Mouse (Mus musculus): ENCODE measurements around the gene Epn3. TPM values are rescaled to one million over a fixed set of nuclear protein-coding genes. Genes with fewer than 3 reads are reported as not detected.

Gene Epn3
- total RNA-seq, 2 experiments from 2014 or later: 10.3 to 13.2 TPM

DNA sequence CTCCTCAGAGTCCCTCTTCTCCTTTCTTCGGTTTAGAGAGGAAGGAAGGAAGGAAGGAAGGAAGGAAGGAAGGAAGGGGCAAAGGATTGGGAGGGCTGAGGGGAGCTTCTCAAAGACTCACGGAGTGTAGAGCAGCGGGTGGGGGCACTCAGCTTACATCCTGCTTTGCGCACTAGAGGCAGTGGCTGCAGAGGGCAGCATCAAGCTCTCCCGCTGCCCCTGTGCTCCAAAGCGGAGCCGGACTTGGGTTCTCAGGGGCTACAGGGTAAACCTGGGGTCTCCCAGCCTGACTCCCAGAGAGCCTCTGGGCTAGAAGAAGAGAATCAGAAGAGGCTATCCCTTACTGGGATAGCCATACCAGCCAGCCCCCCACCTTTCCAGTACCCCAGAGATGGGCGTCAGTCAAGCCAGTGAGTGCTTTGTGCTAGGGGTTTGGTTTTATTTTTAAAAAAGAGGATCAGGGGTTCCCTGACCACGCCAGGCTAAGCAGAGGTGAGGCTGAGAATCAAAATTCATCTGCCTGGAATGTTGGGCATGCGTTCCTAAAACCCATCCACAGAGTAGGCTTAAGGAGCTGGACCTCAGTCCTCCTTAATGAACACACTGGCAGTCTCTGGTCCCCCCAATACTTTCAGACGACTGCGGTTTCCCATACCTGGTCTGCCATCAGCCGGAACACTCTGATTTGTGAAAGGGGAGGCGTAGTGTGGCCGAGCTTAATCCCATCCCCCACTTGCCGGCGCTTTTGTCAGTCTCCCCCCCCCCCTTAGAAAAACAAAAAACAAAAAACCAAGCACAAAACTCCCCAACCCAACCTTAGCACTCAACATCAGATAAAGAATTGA lies 27.8 kb downstream of the Epn3 start:
- no peak for DNase-seq (ENCODE audit: low spot score in 2 of 2)

DNA sequence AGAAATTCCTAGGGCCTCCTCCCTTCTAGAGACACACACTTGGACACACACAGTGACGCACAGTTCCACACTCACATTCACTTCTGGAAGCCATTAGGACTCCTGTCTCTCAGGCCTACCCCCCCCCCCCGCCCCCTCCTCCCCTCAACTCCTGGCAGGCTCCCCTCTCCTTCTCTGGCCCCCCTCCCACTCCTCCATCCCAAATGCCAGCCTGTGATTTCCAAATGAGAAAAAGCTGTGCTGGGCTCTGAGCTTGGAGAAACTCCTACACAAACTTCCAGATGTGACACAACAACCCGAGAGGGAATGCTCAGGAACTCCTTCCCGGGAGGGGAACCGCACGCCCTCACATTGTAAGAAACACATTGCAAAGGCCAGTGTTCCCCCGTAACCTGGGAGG lies 29.4 kb downstream of the Epn3 start:
- DNase-seq (ENCODE audit: low spot score in 2 of 2): no peak

DNA sequence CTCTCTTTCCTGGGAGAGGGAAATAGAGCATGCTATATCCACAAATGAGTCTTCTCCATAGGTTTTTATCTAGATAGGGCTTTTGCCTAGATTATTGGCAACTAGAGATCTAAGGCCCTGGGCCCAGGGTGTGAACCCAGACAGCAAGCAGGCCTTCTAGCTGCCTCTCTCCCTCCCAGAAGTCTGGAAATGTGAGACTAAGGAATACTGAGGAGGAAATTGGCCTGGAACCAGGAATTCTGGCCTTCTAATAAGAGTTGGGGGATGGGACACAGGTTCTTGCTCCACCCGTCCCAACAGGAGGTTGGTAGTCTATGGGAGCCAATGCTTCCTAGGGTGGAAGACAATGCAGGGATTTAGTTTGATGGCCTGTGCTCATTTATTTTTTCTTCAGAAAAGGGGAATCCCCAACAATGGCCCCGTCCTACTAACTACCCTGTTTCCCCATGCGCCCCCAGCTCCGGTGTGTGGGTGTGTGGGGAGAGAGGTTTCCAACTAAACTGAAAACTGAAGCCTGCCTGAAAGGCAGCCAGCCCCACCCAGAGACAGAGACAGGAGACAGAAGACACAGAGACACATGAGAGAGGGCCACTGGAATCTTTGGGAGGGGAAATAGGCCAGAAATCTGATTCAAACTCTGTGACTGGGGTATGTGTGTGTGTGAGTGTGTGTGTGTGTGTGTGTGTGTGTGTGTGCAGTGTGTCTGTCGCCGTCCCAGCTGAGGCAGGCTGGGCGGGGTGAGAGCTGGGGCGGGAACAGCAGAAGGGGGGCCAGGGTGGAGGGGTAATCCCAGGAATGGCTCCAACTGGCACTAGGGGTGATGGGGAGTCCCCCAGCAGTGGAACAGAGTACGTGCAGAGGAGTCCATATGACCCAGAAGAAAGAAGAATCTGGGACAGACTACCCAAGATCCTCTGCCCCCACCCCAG lies 30.4 kb downstream of the Epn3 start:
- no peak for DNase-seq (ENCODE audit: low spot score in 2 of 2)

DNA sequence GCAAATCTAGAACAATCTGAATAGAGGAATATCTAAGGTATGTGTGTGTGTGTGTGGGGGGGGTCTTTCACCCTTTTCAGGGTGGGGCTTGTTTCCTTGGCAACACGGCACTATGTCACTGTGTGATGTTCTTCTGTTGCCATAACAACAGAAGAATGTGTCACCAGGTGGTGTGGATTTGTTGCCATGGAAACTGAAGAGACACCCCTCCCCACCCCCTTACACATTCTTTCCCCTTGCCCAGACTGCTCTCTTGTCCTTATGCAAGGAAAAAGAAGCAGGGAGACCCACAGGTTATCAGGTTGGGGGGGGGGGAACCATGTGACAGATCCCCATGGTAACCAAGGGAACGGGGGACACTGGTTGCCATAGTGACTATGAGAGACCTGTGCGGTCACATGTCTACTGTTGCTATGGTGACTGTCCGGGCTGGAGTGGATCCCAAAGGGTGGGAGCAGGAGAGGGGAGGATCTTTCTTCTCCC lies 31.2 kb downstream of the Epn3 start:
- no peak for DNase-seq (ENCODE audit: low spot score in 2 of 2)

GRCm38 (mm10) chr11:94466333-94466855 lies 33.4 kb downstream of the Epn3 start:
- no peak for DNase-seq (ENCODE audit: low spot score in 2 of 2)

DNA sequence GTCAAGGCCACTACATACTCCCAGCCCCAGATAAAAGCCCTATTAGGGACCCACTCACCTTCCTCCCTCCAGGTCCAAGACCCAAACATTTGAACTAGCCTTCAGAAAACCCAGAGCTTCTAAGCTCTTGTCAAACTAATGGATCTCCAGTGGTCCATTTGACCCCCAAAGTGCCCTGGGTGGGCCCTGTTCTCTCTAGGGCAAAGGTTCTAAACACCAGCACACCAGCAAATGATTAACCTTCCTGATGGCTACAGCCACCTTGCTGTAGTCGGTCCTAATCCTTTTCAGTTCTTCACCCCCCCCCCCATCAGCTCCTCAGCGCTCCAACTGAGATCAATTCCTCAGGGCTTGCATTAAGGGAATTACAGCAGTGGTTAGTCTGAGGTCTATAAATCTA lies 35.6 kb downstream of the Epn3 start:
- no peak for DNase-seq (ENCODE audit: low spot score in 2 of 2)

DNA sequence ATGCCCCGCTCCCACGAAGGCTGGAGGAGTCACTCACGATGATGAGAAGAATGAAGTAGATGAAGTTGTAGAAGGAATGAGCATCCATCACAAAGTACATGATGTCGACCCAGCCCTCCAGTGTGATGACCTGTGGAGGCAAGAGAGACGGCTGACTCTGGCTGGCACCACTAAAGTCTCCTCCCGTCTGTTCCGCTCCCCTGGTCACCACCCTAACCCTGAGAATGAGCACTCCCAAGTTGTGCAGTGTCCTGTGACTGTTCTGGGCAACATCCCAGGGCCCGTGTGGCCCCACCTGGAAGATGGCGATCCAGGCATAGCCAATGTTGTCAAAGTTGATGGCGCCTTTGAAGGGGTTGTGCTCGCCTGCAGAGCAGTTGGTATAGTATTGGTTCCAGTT lies 37.9 kb downstream of the Epn3 start:
- DNase-seq (ENCODE audit: low spot score in 2 of 2): no peak

GRCm38 (mm10) chr11:94457001-94457400 lies 42.8 kb downstream of the Epn3 start:
- no peak for DNase-seq (ENCODE audit: low spot score in 2 of 2)

GRCm38 (mm10) chr11:94456347-94456746 lies 43.4 kb downstream of the Epn3 start:
- no peak for DNase-seq (ENCODE audit: low spot score in 2 of 2)

DNA sequence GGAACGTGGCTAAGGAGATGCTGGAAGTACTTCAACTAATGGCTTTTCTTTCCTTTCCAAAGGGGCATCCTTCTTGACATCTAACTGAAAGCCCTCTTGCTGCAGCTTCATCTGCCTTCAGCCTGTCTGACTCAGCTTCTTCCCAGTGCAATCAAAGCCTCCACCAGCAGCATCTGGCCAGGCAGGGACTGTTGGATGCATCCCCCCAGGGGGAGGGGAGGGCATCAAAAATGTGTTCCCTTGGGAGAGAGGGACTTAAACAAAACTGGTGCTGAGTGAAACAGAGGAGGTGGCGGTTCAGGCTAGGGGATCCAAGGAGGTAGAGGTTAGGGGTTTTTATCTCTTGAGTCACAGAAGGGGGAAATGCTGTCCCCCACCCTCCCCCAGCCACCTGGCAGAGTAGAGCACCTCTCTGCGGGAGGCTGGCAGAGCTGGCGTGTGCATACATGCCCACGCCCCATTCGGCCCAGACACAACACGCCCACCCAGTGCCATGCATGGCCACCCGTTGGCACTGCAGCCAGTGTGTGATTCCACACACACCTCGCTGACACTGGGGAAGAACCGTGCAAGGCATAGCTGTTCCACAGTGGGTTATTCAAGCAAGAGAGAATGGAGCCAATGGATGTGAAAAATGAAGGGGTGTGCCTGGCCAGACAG lies 44.5 kb downstream of the Epn3 start:
- DNase-seq (ENCODE audit: low spot score in 2 of 2): no peak

- no peak for DNase-seq (ENCODE audit: low spot score in 2 of 2)
These were observed 45.0 kb downstream of the Epn3 start for GRCm38 (mm10) chr11:94454756-94455155.

DNA sequence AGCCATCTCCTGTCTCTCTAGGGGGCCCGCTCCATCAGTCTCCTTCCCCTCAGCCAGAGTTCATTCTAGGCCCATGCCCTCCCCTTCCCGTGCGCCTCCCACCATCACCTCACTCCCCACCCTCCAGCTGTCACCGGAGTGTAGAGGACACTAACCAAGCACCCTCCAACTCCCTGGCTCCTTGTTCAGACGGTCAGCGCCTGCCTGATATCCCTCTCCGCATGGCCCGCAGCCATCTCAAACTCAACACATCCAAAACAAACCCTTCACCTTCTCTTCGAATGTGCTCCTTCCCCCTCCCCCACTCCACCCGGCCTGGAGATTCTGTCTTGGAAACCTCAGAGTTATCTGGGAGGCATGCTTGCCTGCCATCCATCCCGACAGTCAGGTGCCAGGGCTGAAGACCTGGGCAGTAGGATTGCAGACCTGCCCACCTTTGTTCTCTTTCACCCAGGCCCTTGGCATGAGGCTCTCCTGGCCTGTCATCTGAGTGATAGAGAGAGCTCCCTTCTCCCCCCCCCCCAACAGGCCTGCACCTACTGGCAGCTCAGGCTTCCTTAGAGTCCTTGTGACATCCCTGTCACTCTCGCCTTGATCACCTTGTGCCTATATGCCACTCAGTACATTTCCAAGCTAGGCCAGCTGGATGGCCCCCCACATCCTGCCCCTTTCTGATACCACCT lies 48.5 kb downstream of the Epn3 start:
- DNase-seq (ENCODE audit: low spot score in 2 of 2): no peak

DNA sequence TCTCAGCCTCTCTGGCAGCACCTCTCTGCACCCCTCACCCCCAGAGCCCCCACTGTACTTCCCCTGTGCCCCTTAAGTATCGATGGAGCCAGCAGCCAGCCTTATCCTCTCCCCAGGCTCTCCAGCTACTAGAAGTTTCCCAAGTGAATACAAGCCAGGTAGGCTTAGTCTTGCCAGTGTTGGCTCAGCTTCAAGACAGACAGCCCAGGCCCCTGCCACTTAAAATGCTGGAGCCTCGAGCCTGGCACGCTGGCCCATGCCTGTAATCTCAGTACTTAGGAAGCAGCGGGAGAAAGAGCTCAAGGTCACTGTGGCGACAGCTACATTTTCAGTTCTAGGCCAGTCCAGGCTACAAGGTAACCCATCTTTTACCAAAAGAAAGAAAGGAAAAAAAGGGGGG lies 49.9 kb downstream of the Epn3 start:
- DNase-seq (ENCODE audit: low spot score in 2 of 2): no peak

DNA sequence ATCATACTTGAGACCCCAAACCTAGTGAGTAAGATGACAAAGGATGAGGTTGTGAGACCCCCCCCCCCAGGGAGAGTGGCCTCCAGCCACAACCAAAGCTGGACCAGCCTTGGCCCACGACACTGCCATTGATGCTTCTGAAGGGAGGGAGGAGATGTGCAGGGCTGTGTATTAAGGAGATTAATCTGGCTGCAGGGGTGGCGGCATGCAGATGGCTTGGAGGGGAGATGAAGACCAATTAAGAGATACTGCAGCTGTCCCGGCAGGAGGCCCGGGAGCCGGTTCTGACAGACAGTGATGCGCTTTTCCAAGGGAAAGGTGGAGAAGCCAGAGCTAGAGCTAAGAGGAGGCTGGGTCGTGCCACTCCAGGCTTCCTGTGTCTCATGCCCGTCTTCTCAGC lies 50.5 kb downstream of the Epn3 start:
- no peak for DNase-seq (ENCODE audit: low spot score in 2 of 2)

DNA sequence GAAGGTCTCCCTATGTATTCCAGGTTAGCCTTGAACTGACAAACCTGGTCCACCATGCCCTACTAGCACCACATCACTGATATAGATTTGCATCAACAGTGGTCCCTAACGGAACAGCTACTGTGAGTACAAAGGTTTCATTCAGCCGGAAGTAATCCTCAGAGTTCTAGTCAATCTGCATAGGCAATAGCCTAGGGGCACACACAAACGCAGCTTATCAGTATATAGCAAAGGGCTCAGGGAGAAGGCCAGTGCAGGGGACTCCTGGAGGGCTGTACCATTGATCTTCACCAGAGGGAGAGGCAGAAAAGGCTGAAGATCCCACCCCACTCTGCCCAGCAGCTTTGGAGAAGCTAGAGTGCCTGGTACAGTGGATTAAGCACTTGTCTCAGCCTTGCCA lies 52.8 kb downstream of the Epn3 start:
- no peak for DNase-seq (ENCODE audit: low spot score in 2 of 2)

DNA sequence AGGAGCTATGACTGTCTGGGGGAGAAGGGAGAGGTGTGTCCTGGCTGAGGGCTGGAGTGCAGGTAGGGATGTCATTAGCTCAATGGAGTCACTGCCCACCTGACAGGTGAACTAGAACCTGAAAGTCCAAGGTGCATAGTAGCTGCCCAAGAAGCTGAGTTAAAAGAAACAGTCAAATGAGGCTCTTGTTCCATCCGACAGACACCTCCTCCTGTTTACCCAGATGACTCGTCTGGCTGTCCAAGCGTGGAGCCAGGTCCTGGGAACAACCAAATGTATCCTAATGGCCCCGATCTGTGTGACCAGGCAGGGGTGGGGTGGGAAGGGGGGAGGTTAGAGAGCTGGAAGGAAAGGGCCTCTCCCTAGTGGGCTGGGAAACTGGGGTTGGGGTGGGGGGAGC lies 54.5 kb downstream of the Epn3 start:
- DNase-seq (ENCODE audit: low spot score in 2 of 2): no peak

DNA sequence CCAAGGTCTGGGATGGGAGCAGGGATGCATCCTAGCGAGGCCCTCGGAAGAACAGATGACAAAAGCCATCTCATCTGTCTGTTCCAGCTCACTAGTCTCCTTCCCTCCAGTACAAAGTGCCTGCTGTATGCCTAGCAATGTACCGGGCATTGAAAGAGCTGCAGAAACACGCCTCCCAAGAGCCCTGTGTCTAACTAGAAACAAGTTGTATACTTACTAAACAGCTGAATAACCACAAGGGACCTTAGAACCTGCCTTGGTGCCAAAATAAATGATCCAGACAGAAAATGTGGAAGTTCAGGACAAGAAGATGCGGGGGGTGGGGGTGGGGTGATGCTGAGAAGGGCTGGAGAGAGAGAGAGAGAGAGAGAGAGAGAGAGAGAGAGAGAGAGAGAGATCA lies 54.9 kb downstream of the Epn3 start:
- DNase-seq (ENCODE audit: low spot score in 2 of 2): no peak

DNA sequence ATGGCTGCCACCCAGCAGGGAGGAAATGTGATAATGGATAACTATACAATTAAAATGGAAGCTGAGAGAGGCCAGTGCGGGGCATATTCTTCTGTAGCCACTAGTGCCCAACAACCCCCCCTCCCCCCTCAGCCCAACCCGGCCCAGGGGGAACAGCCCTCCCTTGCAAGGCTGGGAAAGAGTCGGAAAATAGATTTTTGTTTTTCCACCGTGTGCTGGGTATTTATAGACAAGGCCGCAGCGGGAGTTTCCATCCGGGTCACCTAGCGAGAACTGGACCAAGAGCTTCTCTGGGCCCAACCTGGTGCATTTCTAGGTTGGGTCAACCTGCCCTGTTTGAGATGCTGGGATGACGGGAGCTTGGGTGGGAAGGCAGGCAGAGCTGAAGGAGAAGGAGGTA lies 58.0 kb downstream of the Epn3 start:
- DNase-seq (ENCODE audit: low spot score in 2 of 2): no peak

DNA sequence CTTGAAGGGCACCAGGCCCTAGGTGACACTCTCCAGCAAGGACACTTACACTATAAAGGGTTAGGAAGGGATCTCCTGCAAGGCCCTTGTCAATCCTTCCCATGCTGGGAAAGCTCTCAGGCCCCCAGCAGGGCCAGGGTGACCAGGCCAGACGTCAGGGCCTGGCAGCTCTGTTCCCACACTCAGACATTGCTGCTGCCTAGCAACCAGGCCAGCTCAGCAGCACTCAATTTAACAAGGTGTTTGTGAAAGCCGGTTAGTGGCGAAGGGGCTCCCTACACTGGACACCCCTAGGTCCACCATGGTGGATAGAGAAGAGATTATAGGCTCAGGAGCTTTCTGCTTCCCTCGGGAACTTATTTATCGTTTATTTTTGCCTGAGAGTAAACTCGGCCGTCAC lies 58.7 kb downstream of the Epn3 start:
- no peak for DNase-seq (ENCODE audit: low spot score in 2 of 2)

DNA sequence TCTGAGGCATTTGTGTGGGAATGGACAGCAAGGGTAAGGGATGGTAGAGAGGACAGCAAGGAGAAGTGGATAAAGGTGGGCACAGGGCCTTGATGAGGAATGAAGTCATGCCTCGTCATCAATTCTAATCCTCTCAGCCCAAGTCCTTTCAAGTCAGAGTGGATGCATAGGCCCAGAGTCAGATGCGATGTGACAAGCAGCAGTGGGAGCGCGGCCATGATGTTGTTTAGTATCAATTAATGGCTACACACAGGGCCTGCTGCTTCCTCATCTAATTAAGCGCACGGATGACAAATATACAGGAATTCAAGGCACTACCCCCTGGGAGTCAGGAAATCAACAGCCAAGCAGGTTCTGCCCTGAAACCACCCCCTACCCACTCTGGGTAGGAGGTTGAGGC lies 59.4 kb downstream of the Epn3 start:
- no peak for DNase-seq (ENCODE audit: low spot score in 2 of 2)
